26 mouse cellular contexts compared by ENCODE assay signal in the genomic region with DNA sequence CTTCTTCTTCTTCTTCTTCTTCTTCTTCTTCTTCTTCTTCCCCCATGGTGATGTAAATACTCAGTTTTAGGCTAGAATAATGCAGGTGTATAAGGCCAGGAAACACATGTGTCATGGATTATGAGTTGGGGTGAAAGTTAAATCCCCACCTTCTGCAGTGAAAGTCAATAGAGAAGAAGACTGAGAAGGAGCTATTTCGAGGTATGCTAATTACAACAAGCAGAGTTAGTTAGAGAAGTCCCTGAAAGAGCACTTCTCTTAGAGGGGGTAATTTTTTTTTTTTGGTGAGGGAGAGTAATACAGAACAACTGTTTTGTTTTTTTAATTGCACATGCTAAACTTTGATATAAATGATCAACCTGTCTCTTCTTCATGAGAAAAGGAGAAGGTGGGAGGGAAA.
"Had no signal": no experiment of that assay in that cellular context is flagged by ENCODE, and none has a peak within 500 bp of the region (broad histone marks: within the 10 kb centered on the region; RNA-seq: fewer than 3 reads in every experiment).

No protein-coding gene starts in this region.

- H3K4me2 ChIP-seq: embryonic facial prominence, embryonic 12.5 days; embryonic facial prominence, embryonic 13.5 days; embryonic facial prominence, embryonic 15.5 days; forebrain, embryonic 12.5 days; forebrain, embryonic 13.5 days; forebrain, embryonic 15.5 days had no signal

- DNase-seq: cerebellum, adult 8-10 months; cerebellum, adult 9-10 months; cerebellum, adult 9-11 months; cerebellum, postnatal 10 days; cerebellum, postnatal 14 days; cerebellum, postnatal 36 days; embryo, embryonic 11 days; gastrocnemius, adult 2 months; gastrocnemius, postnatal 10 days; gastrocnemius, postnatal 14 days; gastrocnemius, postnatal 25 days; gastrocnemius, postnatal 36 days; heart, adult 18-20 months; heart, adult 2 months had no signal

- H3K36me3 ChIP-seq: embryonic facial prominence, embryonic 10.5 days; embryonic facial prominence, embryonic 12.5 days; embryonic facial prominence, embryonic 13.5 days; embryonic facial prominence, embryonic 15.5 days; forebrain, embryonic 10.5 days; forebrain, embryonic 12.5 days; forebrain, embryonic 15.5 days; heart, embryonic 10.5 days had no signal

- H3K4me3 ChIP-seq: embryonic facial prominence, embryonic 10.5 days; embryonic facial prominence, embryonic 12.5 days; embryonic facial prominence, embryonic 13.5 days; embryonic facial prominence, embryonic 15.5 days; erythroblast, embryonic 14.5 days; forebrain, embryonic 10.5 days; forebrain, embryonic 12.5 days; forebrain, embryonic 13.5 days; forebrain, embryonic 15.5 days; gastrocnemius, adult 2 months; heart, adult 2 months; heart, embryonic 10.5 days had no signal

- H3K9me3 ChIP-seq: embryonic facial prominence, embryonic 12.5 days; embryonic facial prominence, embryonic 13.5 days; embryonic facial prominence, embryonic 15.5 days; forebrain, embryonic 12.5 days; forebrain, embryonic 13.5 days; forebrain, embryonic 15.5 days; heart, embryonic 10.5 days had no signal

- H3K4me1 ChIP-seq: forebrain, embryonic 15.5 days had no signal

- H3K27ac ChIP-seq: embryonic facial prominence, embryonic 12.5 days; embryonic facial prominence, embryonic 13.5 days; embryonic facial prominence, embryonic 15.5 days; forebrain, embryonic 10.5 days; forebrain, embryonic 12.5 days; forebrain, embryonic 13.5 days; forebrain, embryonic 15.5 days; gastrocnemius, adult 2 months; heart, adult 2 months; heart, embryonic 10.5 days had no signal

- H3K27me3 ChIP-seq: embryonic facial prominence, embryonic 12.5 days; embryonic facial prominence, embryonic 13.5 days; embryonic facial prominence, embryonic 15.5 days; forebrain, embryonic 12.5 days; forebrain, embryonic 13.5 days; forebrain, embryonic 15.5 days had no signal

- H3K9ac ChIP-seq: embryonic facial prominence, embryonic 12.5 days; embryonic facial prominence, embryonic 13.5 days; embryonic facial prominence, embryonic 15.5 days; forebrain, embryonic 12.5 days; forebrain, embryonic 13.5 days; forebrain, embryonic 15.5 days had no signal

- ATAC-seq: forebrain, embryonic 13.5 days; forebrain, embryonic 14.5 days; forebrain, embryonic 15.5 days; forebrain, embryonic 16.5 days had no signal
